Mouse (Mus musculus) testis, adult 2 months (tissue): Measurements from ENCODE around the gene Exoc4. TPM values are rescaled to one million over a fixed set of nuclear protein-coding genes. Genes with fewer than 3 reads are reported as not detected.

Experiments
- H3K27ac ChIP-seq: fragments of 200-500 bp; 2 replicates; pipeline ENCODE4 v1.5.1; 2012; ENCODE audit warnings: low read depth, low read length; ENCODE audit not compliant: control insufficient read depth, insufficient read depth
- H3K27me3 ChIP-seq: fragments of 200-500 bp; 2 replicates; pipeline ENCODE4 v1.6.1; 2012; ENCODE audit warnings: mild to moderate bottlenecking, low read length, moderate library complexity; ENCODE audit not compliant: control insufficient read depth, insufficient read depth
- H3K36me3 ChIP-seq: fragments of 200-500 bp; 2 replicates; pipeline ENCODE4 v1.6.1; 2012; ENCODE audit warnings: mild to moderate bottlenecking, low read length; ENCODE audit not compliant: control insufficient read depth, insufficient read depth
- H3K4me1 ChIP-seq: fragments of 200-500 bp; 2 replicates; pipeline ENCODE4 v1.6.1; 2012; ENCODE audit warnings: low read length; ENCODE audit not compliant: control insufficient read depth, insufficient read depth
- H3K4me3 ChIP-seq: fragments of 200-500 bp; 2 replicates; pipeline ENCODE4 v1.5.1; 2012; ENCODE audit warnings: low read depth, mild to moderate bottlenecking, low read length, moderate library complexity, mixed read lengths; ENCODE audit not compliant: control insufficient read depth
- CTCF ChIP-seq: fragments of 200-500 bp; IDR thresholded peaks from 2 replicates; pipeline ENCODE4 v1.5.1; 2012; ENCODE audit warnings: low read depth, mild to moderate bottlenecking, inconsistent platforms, low read length, moderate library complexity; ENCODE audit not compliant: control insufficient read depth, insufficient read depth, insufficient replicate concordance
- POLR2A ChIP-seq: fragments of 200-500 bp; IDR thresholded peaks from 2 replicates; pipeline ENCODE4 v1.6.1; 2012; ENCODE audit warnings: low read depth, mild to moderate bottlenecking, inconsistent platforms, low read length, moderate library complexity; ENCODE audit not compliant: control insufficient read depth
- polyA plus RNA-seq: library from polyadenylated mRNA; depleted of rRNA; stranded (reverse); fragments of >200 nt; gene quantifications from 2 replicates; pipeline ENCODE4 v1.2.3, GENCODE M21; 2012

The Exoc4 gene
- polyA plus RNA-seq, 1 experiment, result 3.3 TPM

DNA sequence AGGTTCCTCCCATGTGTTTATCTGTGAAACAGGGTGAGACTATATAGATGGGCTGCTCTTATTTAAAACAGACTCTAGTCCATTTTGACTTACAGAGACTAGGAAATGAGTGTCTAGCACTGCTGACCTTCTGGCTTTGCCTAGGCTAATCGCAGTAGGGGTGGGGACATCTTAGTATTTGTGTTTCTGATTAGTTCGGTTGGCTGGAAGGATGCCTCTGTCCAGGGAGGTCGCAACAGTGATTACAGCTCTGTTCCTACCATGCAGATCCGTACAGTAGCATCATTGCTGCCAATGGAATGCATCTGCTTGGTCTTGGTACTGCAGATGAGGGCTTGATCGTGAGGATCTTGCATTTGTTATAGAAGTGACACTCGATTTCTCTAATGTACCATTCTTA, 18.7 kb downstream of the Exoc4 start:
- Histone ChIP-seq H3K27me3 (no peaks in the 10 kb centered on the region), H3K4me3 (no peak overlapping the region), H3K36me3 (no peaks in the 10 kb centered on the region), H3K27ac (no peak overlapping the region), H3K4me1 (no peaks in the 10 kb centered on the region)
- TF ChIP-seq CTCF, result no peak
- TF ChIP-seq POLR2A, result no peak

GRCm38 (mm10) chr6:33283523-33283922, 34.6 kb downstream of the Exoc4 start:
- H3K27me3 ChIP-seq, result no peaks in the 10 kb centered on the region
- TF ChIP-seq POLR2A (no peak), CTCF (no peak)
- H3K27ac ChIP-seq, result no peak overlapping the region
- no peaks in the 10 kb centered on the region for H3K4me1 ChIP-seq
- H3K36me3 ChIP-seq, result no peaks in the 10 kb centered on the region
- H3K4me3 ChIP-seq, result no peak overlapping the region

GRCm38 (mm10) chr6:33283936-33284335, 35.1 kb downstream of the Exoc4 start:
- Histone ChIP-seq H3K36me3 (no peaks in the 10 kb centered on the region), H3K27me3 (no peaks in the 10 kb centered on the region), H3K27ac (no peak overlapping the region), H3K4me3 (no peak overlapping the region), H3K4me1 (no peaks in the 10 kb centered on the region)
- TF ChIP-seq POLR2A, result no peak
- TF ChIP-seq CTCF, result no peak

GRCm38 (mm10) chr6:33286376-33286775, 37.5 kb downstream of the Exoc4 start:
- H3K27me3 ChIP-seq, result no peaks in the 10 kb centered on the region
- H3K36me3 ChIP-seq, result no peaks in the 10 kb centered on the region
- no peak for TF ChIP-seq CTCF
- no peak for TF ChIP-seq POLR2A
- H3K4me3 ChIP-seq, result no peak overlapping the region
- H3K4me1 ChIP-seq, result no peaks in the 10 kb centered on the region
- H3K27ac ChIP-seq, result no peak overlapping the region

DNA sequence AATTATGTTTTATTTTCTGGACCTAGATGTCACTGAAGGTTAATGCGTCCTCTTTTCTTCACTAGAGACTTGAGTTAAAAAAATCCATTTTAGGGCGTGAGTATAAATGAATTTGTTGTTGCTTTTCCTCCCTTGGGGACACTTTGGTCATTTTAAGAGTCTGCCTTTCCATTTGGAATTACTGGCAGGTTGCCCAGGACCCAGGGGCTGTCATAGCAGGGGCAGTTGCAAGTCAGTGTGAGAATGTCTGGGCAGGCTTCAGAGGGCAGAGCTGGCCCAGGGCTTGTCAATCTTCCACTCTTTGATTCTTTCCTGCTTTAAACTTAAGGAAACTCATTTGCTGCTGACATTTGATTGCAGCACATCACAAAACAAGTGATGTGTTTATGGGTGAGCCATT, 45.7 kb downstream of the Exoc4 start:
- Histone ChIP-seq H3K27ac (no peak overlapping the region), H3K4me3 (no peak overlapping the region), H3K36me3 (no peaks in the 10 kb centered on the region), H3K27me3 (no peaks in the 10 kb centered on the region), H3K4me1 (no peaks in the 10 kb centered on the region)
- TF ChIP-seq CTCF, result no peak
- TF ChIP-seq POLR2A, result no peak

DNA sequence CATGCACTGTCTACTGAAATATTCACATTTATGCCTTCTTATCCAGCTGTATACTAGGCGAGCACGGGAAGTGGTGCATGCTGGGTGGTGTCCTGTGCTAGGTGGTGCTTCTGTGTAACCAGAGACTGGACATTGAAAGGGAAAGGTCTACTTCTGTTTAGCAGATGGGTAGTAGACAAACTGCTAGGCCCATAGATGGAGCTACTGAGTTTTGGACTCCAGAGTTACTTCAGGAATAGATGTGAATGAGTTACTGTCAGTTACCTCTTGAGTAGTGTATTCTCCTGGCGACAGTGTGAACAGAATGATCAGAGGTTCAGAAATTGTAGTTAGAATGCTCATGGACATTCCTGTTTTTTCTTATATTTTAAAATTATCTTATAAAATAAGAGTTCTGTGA, 48.7 kb downstream of the Exoc4 start:
- H3K4me3 ChIP-seq, result no peak overlapping the region
- no peak for TF ChIP-seq CTCF
- TF ChIP-seq POLR2A, result no peak
- no peaks in the 10 kb centered on the region for H3K4me1 ChIP-seq
- H3K27me3 ChIP-seq, result no peaks in the 10 kb centered on the region
- no peak overlapping the region for H3K27ac ChIP-seq
- H3K36me3 ChIP-seq, result no peaks in the 10 kb centered on the region

- Histone ChIP-seq H3K4me3 (no peak overlapping the region), H3K4me1 (no peaks in the 10 kb centered on the region), H3K27ac (no peak overlapping the region), H3K27me3 (no peaks in the 10 kb centered on the region), H3K36me3 (no peaks in the 10 kb centered on the region)
- TF ChIP-seq POLR2A, result no peak
- TF ChIP-seq CTCF, result no peak
These were observed 49.9 kb downstream of the Exoc4 start for GRCm38 (mm10) chr6:33298768-33299167.

DNA sequence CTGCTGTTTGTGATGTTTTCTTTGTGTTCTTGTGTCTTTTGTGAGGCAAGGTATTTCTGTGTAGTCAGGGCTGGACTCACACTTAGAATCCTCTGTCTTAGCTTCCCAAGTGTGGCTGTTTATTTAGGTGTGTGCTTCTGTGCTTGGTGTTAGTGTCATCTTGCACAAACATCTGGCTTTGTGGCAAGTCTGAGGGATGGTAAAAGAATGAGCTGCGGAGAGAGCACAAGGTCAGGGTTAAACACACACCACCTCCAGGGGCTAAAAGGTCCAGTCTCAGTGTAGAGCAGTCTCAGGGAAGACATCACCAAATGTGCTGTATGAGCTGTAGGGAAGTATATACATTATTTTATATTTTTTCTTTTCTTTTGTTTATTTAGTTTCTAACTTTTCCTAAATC, 57.1 kb downstream of the Exoc4 start:
- no peaks in the 10 kb centered on the region for H3K36me3 ChIP-seq
- H3K27ac ChIP-seq, result no peak overlapping the region
- TF ChIP-seq CTCF (no peak), POLR2A (no peak)
- no peaks in the 10 kb centered on the region for H3K27me3 ChIP-seq
- H3K4me1 ChIP-seq, result no peaks in the 10 kb centered on the region
- H3K4me3 ChIP-seq, result no peak overlapping the region
